Mouse (Mus musculus): ENCODE results near the gene Ppp4r3b. TPM values are rescaled to one million over a fixed set of nuclear protein-coding genes. Genes with fewer than 3 reads are reported as not detected.

Ppp4r3b gene
- polyA plus RNA-seq (2014; fragmentation: Nextera tagmentation; extraction: Ambion mirVana): 83.9 and 88.6 TPM in 2 replicates

GRCm38 (mm10) chr11:29172563-29173124, at the start of gene Ppp4r3b:
Gene Ppp4r3b, plus strand, starts transcription at chr11:29172890.
- peaks cover 9% of the 10 kb centered on the region; the same call in 1 of the 2 replicates for H3K4me1 ChIP-seq (ENCODE audit: control insufficient read depth, insufficient read depth, low read length)
- H3K4me2 ChIP-seq (replicated peaks; ENCODE audit: low read depth, low read length): peak within 1 kb of the TSS; percentile 83
- peak within 1 kb of the TSS; percentile 98 for H3K9ac ChIP-seq (replicated peaks; ENCODE audit: low read depth, low read length)
- peak; percentile 97 for ATAC-seq (ENCODE audit: insufficient number of reproducible peaks, insufficient read depth, low FRiP score, low read depth)
- peak within 1 kb of the TSS; percentile 88 for H3K27ac ChIP-seq (ENCODE audit: low read length)
- WGBS: 1% methylated on average over 50 of the region's 50 CpGs
- no peaks in the 10 kb centered on the region for H3K27me3 ChIP-seq (ENCODE audit: control insufficient read depth, insufficient read depth, low read length)
- peak within 1 kb of the TSS; percentile 98 for H3K4me3 ChIP-seq (ENCODE audit: low read depth, low read length)
- H3K9me3 ChIP-seq (ENCODE audit: control insufficient read depth, low read depth, low read length): no peaks in the 10 kb centered on the region
- no peaks in the 10 kb centered on the region; the same call in none of the 2 replicates for H3K36me3 ChIP-seq (ENCODE audit: control insufficient read depth, insufficient read depth, low read length)

- Histone ChIP-seq H3K9me3 (ENCODE audit: control insufficient read depth, low read depth, low read length) (no peaks in the 10 kb centered on the region), H3K4me2 (replicated peaks; ENCODE audit: low read depth, low read length) (peak overlapping the region; percentile 56), H3K9ac (replicated peaks; ENCODE audit: low read depth, low read length) (0 out of 2 replicates have a peak overlapping the region, but pooled peaks have one; percentile 68), H3K4me3 (ENCODE audit: low read depth, low read length) (peak overlapping the region; percentile 91), H3K27ac (ENCODE audit: low read length) (no peak overlapping the region), H3K27me3 (ENCODE audit: control insufficient read depth, insufficient read depth, low read length) (no peaks in the 10 kb centered on the region), H3K36me3 (ENCODE audit: control insufficient read depth, insufficient read depth, low read length) (peaks cover 9% of the 10 kb centered on the region), H3K4me1 (ENCODE audit: control insufficient read depth, insufficient read depth, low read length) (no peaks in the 10 kb centered on the region)
- WGBS: 47% methylated on average over 11 of the region's 11 CpGs
- ATAC-seq (ENCODE audit: insufficient number of reproducible peaks, insufficient read depth, low FRiP score, low read depth): peak; percentile 19; the same call in 1 of the 2 replicates
Observed at GRCm38 (mm10) chr11:29129862-29130384, 42.8 kb upstream of the Ppp4r3b start.

DNA sequence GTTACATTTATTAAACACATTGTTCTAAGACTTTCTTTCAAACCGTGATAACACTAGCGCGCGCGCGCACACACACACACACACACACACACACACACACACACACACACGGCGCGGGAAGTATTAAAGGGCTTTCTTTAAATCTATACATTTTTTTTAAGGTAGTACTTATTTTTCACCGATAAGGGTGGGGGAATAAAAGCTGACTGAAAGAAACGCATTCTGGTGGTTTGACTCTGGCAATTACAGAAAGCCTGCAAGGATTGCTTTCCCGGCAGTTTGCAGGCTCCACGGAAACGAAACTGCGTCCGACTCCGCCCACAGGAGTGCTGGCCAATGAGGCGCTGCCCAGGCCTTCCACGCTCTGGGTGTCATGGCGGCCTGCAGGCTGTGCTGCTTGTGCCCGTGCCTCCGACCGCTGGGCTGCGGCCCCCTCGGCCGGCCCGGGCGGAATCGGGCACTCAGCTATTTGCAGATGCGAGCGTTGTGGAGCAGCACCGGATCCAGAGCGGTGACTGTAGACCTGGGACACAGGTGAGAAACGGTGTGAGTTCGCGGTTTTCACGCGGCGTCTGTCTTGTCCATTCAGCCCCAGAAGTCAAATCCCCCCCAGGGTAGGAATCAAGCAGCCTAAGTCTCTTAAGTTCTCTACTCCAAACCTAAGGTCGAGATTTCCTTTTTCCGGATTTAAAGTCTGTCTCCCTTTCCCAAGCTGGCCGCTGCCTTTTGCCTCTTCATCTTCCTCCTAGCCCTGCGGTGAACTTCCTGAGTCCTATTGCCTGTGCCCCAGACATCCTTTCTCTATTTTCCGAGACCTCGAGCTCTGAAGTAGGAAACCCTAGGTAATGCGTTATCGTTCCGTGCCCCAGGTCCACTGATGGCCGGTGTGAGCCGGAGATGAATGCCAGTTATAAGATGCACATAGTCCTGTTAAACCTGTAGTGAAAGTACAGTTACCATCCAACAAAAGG, 42.0 kb upstream of the Ppp4r3b start, which contains the start of gene Pnpt1:
Gene Pnpt1 (plus strand): TSS at position 360 of the 971 bp plus-strand sequence.
- peak; percentile 100 for ATAC-seq (ENCODE audit: insufficient number of reproducible peaks, insufficient read depth, low FRiP score, low read depth)
- H3K27me3 ChIP-seq (ENCODE audit: control insufficient read depth, insufficient read depth, low read length): no peaks in the 10 kb centered on the region
- no peaks in the 10 kb centered on the region for H3K9me3 ChIP-seq (ENCODE audit: control insufficient read depth, low read depth, low read length)
- 4% methylated on average over 50 of the region's 50 CpGs for WGBS
- H3K4me1 ChIP-seq (ENCODE audit: control insufficient read depth, insufficient read depth, low read length): no peaks in the 10 kb centered on the region
- H3K4me2 ChIP-seq (replicated peaks; ENCODE audit: low read depth, low read length): peak within 1 kb of the TSS; percentile 56
- peak within 1 kb of the TSS; percentile 48; the same call in 1 of the 2 replicates for H3K27ac ChIP-seq (ENCODE audit: low read length)
- peaks cover 9% of the 10 kb centered on the region for H3K36me3 ChIP-seq (ENCODE audit: control insufficient read depth, insufficient read depth, low read length)
- peak within 1 kb of the TSS; percentile 91 for H3K4me3 ChIP-seq (ENCODE audit: low read depth, low read length)
- H3K9ac ChIP-seq (replicated peaks; ENCODE audit: low read depth, low read length): peak within 1 kb of the TSS; percentile 68

DNA sequence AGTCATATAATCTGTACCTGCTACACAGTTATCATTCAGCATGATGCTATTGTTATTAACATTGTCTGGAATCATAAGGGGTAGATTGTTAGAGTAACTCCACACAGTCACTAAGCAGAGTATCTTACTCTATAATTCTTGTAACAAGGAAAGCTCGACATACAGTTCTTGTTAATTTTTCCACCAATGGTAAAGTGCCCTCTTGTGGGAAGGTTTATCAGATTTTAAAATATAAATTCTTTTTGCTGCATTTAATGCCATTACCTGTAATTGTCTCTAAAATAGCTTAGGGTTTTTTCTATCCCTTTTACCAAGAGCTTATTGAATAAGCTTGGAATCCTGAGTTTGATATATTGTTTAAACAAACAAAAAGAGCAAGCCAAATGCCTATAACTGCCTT, 32.0 kb upstream of the Ppp4r3b start:
- Histone ChIP-seq H3K4me1 (ENCODE audit: control insufficient read depth, insufficient read depth, low read length) (no peaks in the 10 kb centered on the region), H3K36me3 (ENCODE audit: control insufficient read depth, insufficient read depth, low read length) (peaks cover 17% of the 10 kb centered on the region), H3K27me3 (ENCODE audit: control insufficient read depth, insufficient read depth, low read length) (no peaks in the 10 kb centered on the region), H3K4me2 (replicated peaks; ENCODE audit: low read depth, low read length) (no peak overlapping the region), H3K9me3 (ENCODE audit: control insufficient read depth, low read depth, low read length) (no peaks in the 10 kb centered on the region), H3K27ac (ENCODE audit: low read length) (no peak overlapping the region), H3K9ac (replicated peaks; ENCODE audit: low read depth, low read length) (no peak overlapping the region), H3K4me3 (ENCODE audit: low read depth, low read length) (no peak overlapping the region)
- no peak for ATAC-seq (ENCODE audit: insufficient number of reproducible peaks, insufficient read depth, low FRiP score, low read depth)
- WGBS: 77% methylated on average over 1 of the region's 1 CpGs

GRCm38 (mm10) chr11:29148901-29149300, 23.8 kb upstream of the Ppp4r3b start:
- H3K36me3 ChIP-seq (ENCODE audit: control insufficient read depth, insufficient read depth, low read length): peaks cover 30% of the 10 kb centered on the region
- H3K4me1 ChIP-seq (ENCODE audit: control insufficient read depth, insufficient read depth, low read length): no peaks in the 10 kb centered on the region
- no peak for ATAC-seq (ENCODE audit: insufficient number of reproducible peaks, insufficient read depth, low FRiP score, low read depth)
- H3K4me3 ChIP-seq (ENCODE audit: low read depth, low read length): no peak overlapping the region
- no peak overlapping the region for H3K9ac ChIP-seq (replicated peaks; ENCODE audit: low read depth, low read length)
- 88% methylated on average over 2 of the region's 2 CpGs for WGBS
- H3K9me3 ChIP-seq (ENCODE audit: control insufficient read depth, low read depth, low read length): no peaks in the 10 kb centered on the region
- no peaks in the 10 kb centered on the region for H3K27me3 ChIP-seq (ENCODE audit: control insufficient read depth, insufficient read depth, low read length)
- no peak overlapping the region for H3K27ac ChIP-seq (ENCODE audit: low read length)
- H3K4me2 ChIP-seq (replicated peaks; ENCODE audit: low read depth, low read length): no peak overlapping the region

DNA sequence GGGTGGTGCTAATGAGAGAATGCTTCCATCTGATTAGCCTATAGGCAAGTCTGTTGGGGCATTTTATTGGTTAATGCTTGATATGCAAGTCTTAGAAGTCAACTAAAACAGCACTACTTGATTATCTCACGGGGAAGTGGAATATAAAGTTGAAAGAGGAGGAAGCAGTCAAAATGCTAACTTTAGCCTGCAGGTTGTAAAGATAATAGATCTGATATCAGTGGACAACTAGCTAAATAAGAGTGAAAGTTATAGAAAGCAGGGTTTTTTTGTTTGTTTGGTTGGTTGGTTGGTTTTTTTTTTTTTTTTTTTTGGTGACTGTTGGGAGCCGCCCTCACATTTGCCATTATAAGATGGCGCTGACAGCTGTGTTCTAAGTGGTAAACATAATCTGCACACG, 9.1 kb upstream of the Ppp4r3b start:
- Histone ChIP-seq H3K36me3 (ENCODE audit: control insufficient read depth, insufficient read depth, low read length) (peaks cover 23% of the 10 kb centered on the region), H3K9ac (replicated peaks; ENCODE audit: low read depth, low read length) (no peak overlapping the region), H3K9me3 (ENCODE audit: control insufficient read depth, low read depth, low read length) (no peaks in the 10 kb centered on the region), H3K27me3 (ENCODE audit: control insufficient read depth, insufficient read depth, low read length) (no peaks in the 10 kb centered on the region), H3K4me2 (replicated peaks; ENCODE audit: low read depth, low read length) (no peak overlapping the region), H3K4me1 (ENCODE audit: control insufficient read depth, insufficient read depth, low read length) (no peaks in the 10 kb centered on the region), H3K27ac (ENCODE audit: low read length) (no peak overlapping the region), H3K4me3 (ENCODE audit: low read depth, low read length) (no peak overlapping the region)
- 91% methylated on average over 4 of the region's 4 CpGs for WGBS
- ATAC-seq (ENCODE audit: insufficient number of reproducible peaks, insufficient read depth, low FRiP score, low read depth): no peak

GRCm38 (mm10) chr11:29171959-29172391, 715 bp upstream of the Ppp4r3b start:
- no peaks in the 10 kb centered on the region for H3K27me3 ChIP-seq (ENCODE audit: control insufficient read depth, insufficient read depth, low read length)
- H3K4me2 ChIP-seq (replicated peaks; ENCODE audit: low read depth, low read length): peak overlapping the region; percentile 83
- H3K36me3 ChIP-seq (ENCODE audit: control insufficient read depth, insufficient read depth, low read length): no peaks in the 10 kb centered on the region; the same call in 1 of the 2 replicates
- H3K4me3 ChIP-seq (ENCODE audit: low read depth, low read length): peak overlapping the region; percentile 98
- H3K4me1 ChIP-seq (ENCODE audit: control insufficient read depth, insufficient read depth, low read length): peaks cover 9% of the 10 kb centered on the region; the same call in 1 of the 2 replicates
- peak overlapping the region; percentile 72 for H3K27ac ChIP-seq (ENCODE audit: low read length)
- 0% methylated on average over 34 of the region's 34 CpGs for WGBS
- no peak; the same call in 1 of the 2 replicates for ATAC-seq (ENCODE audit: insufficient number of reproducible peaks, insufficient read depth, low FRiP score, low read depth)
- peak overlapping the region; percentile 98 for H3K9ac ChIP-seq (replicated peaks; ENCODE audit: low read depth, low read length)
- H3K9me3 ChIP-seq (ENCODE audit: control insufficient read depth, low read depth, low read length): no peaks in the 10 kb centered on the region

- peak; percentile 78 for ATAC-seq (ENCODE audit: insufficient number of reproducible peaks, insufficient read depth, low FRiP score, low read depth)
- under 1% methylated on average over 38 of the region's 38 CpGs for WGBS
- no peaks in the 10 kb centered on the region for H3K27me3 ChIP-seq (ENCODE audit: control insufficient read depth, insufficient read depth, low read length)
- no peaks in the 10 kb centered on the region; the same call in none of the 2 replicates for H3K36me3 ChIP-seq (ENCODE audit: control insufficient read depth, insufficient read depth, low read length)
- no peaks in the 10 kb centered on the region for H3K9me3 ChIP-seq (ENCODE audit: control insufficient read depth, low read depth, low read length)
- H3K4me1 ChIP-seq (ENCODE audit: control insufficient read depth, insufficient read depth, low read length): peaks cover 9% of the 10 kb centered on the region; the same call in 1 of the 2 replicates
- H3K9ac ChIP-seq (replicated peaks; ENCODE audit: low read depth, low read length): peak overlapping the region; percentile 98
- peak overlapping the region; percentile 98 for H3K4me3 ChIP-seq (ENCODE audit: low read depth, low read length)
- peak overlapping the region; percentile 88 for H3K27ac ChIP-seq (ENCODE audit: low read length)
- H3K4me2 ChIP-seq (replicated peaks; ENCODE audit: low read depth, low read length): peak overlapping the region; percentile 76
Observed at GRCm38 (mm10) chr11:29173125-29173631, 488 bp downstream of the Ppp4r3b start.

All from stomach, embryonic 14.5 days (tissue).